Mouse (Mus musculus) CH12.LX (cell line): ENCODE data around the gene Dagla. TPM values are rescaled to one million over a fixed set of nuclear protein-coding genes. Genes with fewer than 3 reads are reported as not detected.

Experiments used
- DNase-seq: peaks from one replicate; pipeline ENCODE4 v3.0.0-alpha.2; 2013; ENCODE audit errors: extremely low read depth
- H3K27ac ChIP-seq: 2 replicates; pipeline ENCODE4 v1.5.1; 2012; ENCODE audit warnings: low read depth, mild to moderate bottlenecking, control low read depth, moderate library complexity; ENCODE audit not compliant: insufficient read depth
- H3K27me3 ChIP-seq: replicated peaks from 2 replicates; pipeline ENCODE3; 2012; ENCODE audit warnings: inconsistent platforms
- H3K36me3 ChIP-seq, 2 experiments: replicated peaks in 1 of 2; 2 replicates each; pipeline versions ENCODE3 to v1.6.1; 2012; ENCODE audit warnings: inconsistent platforms in 1 of 2, low read length in 1 of 2, mild to moderate bottlenecking in 1 of 2, mixed read lengths in 1 of 2, moderate library complexity in 1 of 2; ENCODE audit not compliant: control insufficient read depth in 1 of 2, insufficient read depth in 1 of 2
- H3K4me1 ChIP-seq, 2 experiments: 2 replicates each; pipeline ENCODE4 v1.6.1; 2012; ENCODE audit warnings: inconsistent platforms in 1 of 2, moderate library complexity in 1 of 2; ENCODE audit not compliant: insufficient read depth in 2 of 2, control insufficient read depth in 1 of 2
- H3K4me2 ChIP-seq: 2 replicates; pipeline ENCODE4 v1.6.1; 2012; ENCODE audit warnings: low read depth, mild to moderate bottlenecking, control low read depth; ENCODE audit not compliant: poor library complexity, insufficient read depth, severe bottlenecking
- H3K4me3 ChIP-seq, 3 experiments: fragments of 150-350 bp in 1 of 3; sonication (generic) in 1 of 3; replicated peaks in 1 of 3; 2 replicates each; pipeline versions ENCODE3 to v1.5.1; 2011 to 2012; ENCODE audit warnings: low read depth in 2 of 3, low read length in 2 of 3, mild to moderate bottlenecking in 2 of 3, moderate library complexity in 2 of 3, control low read depth in 1 of 3, improper control_type of control experiment in 1 of 3, inconsistent platforms in 1 of 3, mixed read lengths in 1 of 3; ENCODE audit not compliant: poor library complexity in 1 of 3
- H3K79me2 ChIP-seq: replicated peaks from 2 replicates; pipeline ENCODE4 v1.6.1; 2012; ENCODE audit warnings: mild to moderate bottlenecking, moderate library complexity; ENCODE audit not compliant: control insufficient read depth, poor library complexity, insufficient read depth, severe bottlenecking; ENCODE audit errors: extremely low read depth
- H3K9ac ChIP-seq: 2 replicates; pipeline ENCODE4 v1.6.1; 2012; ENCODE audit warnings: low read depth, mild to moderate bottlenecking, control low read depth, moderate library complexity; ENCODE audit not compliant: insufficient read depth
- H3K9me3 ChIP-seq: replicated peaks from 2 replicates; pipeline ENCODE3; 2012; ENCODE audit warnings: low read length, inconsistent platforms, mixed read lengths
- BHLHE40 ChIP-seq: IDR thresholded peaks from 2 replicates; pipeline ENCODE4 v1.6.1; 2011; ENCODE audit warnings: mild to moderate bottlenecking, low read depth, low read length, improper control_type of control experiment
- CTCF ChIP-seq, 2 experiments: IDR thresholded peaks in 1 of 2; conservative IDR thresholded peaks in 1 of 2; 2 replicates each; pipeline ENCODE4 v1.5.1; 2011 to 2012; ENCODE audit warnings: low read depth in 2 of 2, low read length in 2 of 2, improper control_type of control experiment in 1 of 2, inconsistent platforms in 1 of 2, mild to moderate bottlenecking in 1 of 2, moderate library complexity in 1 of 2
- ELF1 ChIP-seq: IDR thresholded peaks from 2 replicates; pipeline ENCODE4 v1.6.1; 2014; ENCODE audit warnings: low read depth, mild to moderate bottlenecking, inconsistent platforms, low read length, improper control_type of control experiment
- EP300 ChIP-seq: IDR thresholded peaks from 2 replicates; pipeline ENCODE4 v1.6.1; 2011; ENCODE audit warnings: low read length, improper control_type of control experiment
- JUN ChIP-seq: IDR thresholded peaks from 2 replicates; pipeline ENCODE4 v1.6.1; 2011; ENCODE audit warnings: low read depth, mild to moderate bottlenecking, low read length, improper control_type of control experiment, moderate library complexity; ENCODE audit not compliant: insufficient read depth
- MAZ ChIP-seq: IDR thresholded peaks from 2 replicates; pipeline ENCODE4 v1.6.1; 2012; ENCODE audit warnings: low read depth, mild to moderate bottlenecking, inconsistent platforms, low read length, improper control_type of control experiment, moderate library complexity
- MEF2A ChIP-seq: IDR thresholded peaks from 2 replicates; pipeline ENCODE4 v1.6.1; 2014; ENCODE audit warnings: low read depth, mild to moderate bottlenecking, inconsistent platforms, low read length, improper control_type of control experiment, borderline replicate concordance
- MYC ChIP-seq: IDR thresholded peaks from 2 replicates; pipeline ENCODE4 v1.6.1; 2011; ENCODE audit warnings: low read depth, mild to moderate bottlenecking, improper control_type of control experiment, low read length
- PAX5 ChIP-seq: IDR thresholded peaks from 2 replicates; pipeline ENCODE4 v1.6.1; 2012; ENCODE audit warnings: low read length, inconsistent platforms, mixed read lengths
- POLR2AphosphoS2 ChIP-seq: IDR thresholded peaks from 2 replicates; pipeline ENCODE4 v1.6.1; 2011; ENCODE audit warnings: low read depth, low read length, improper control_type of control experiment
- RAD21 ChIP-seq: IDR thresholded peaks from 2 replicates; pipeline ENCODE4 v1.6.1; 2011; ENCODE audit warnings: low read depth, mild to moderate bottlenecking, low read length, improper control_type of control experiment, moderate library complexity
- RCOR1 ChIP-seq: conservative IDR thresholded peaks from 2 replicates; pipeline ENCODE4 v1.6.1; 2012; ENCODE audit warnings: low read depth, mild to moderate bottlenecking, inconsistent platforms, low read length, improper control_type of control experiment
- SMC3 ChIP-seq: IDR thresholded peaks from 2 replicates; pipeline ENCODE4 v1.6.1; 2011; ENCODE audit warnings: low read depth, low read length, improper control_type of control experiment
- TBP ChIP-seq: conservative IDR thresholded peaks from 2 replicates; pipeline ENCODE4 v1.6.1; 2011; ENCODE audit warnings: low read depth, low read length, improper control_type of control experiment
- UBTF ChIP-seq: IDR thresholded peaks from 2 replicates; pipeline ENCODE4 v1.6.1; 2012; ENCODE audit warnings: low read depth, mild to moderate bottlenecking, inconsistent platforms, low read length, improper control_type of control experiment, moderate library complexity
- USF1 ChIP-seq: IDR thresholded peaks from 2 replicates; pipeline ENCODE4 v1.6.1; 2014; ENCODE audit warnings: low read depth, mild to moderate bottlenecking, inconsistent platforms, low read length, improper control_type of control experiment
- USF2 ChIP-seq: conservative IDR thresholded peaks from 2 replicates; pipeline ENCODE4 v1.6.1; 2011; ENCODE audit warnings: low read depth, low read length, improper control_type of control experiment
- ZC3H11A ChIP-seq: IDR thresholded peaks from 2 replicates; pipeline ENCODE4 v1.6.1; 2012; ENCODE audit warnings: low read depth, mild to moderate bottlenecking, inconsistent platforms, low read length, improper control_type of control experiment
- ZNF384 ChIP-seq: IDR thresholded peaks from 2 replicates; pipeline ENCODE4 v1.6.1; 2012; ENCODE audit warnings: low read depth, low read length, improper control_type of control experiment, inconsistent platforms
- dilution Hi-C: fragments of 300-500 bp; cut with MboI; formaldehyde crosslinking; loops from 2 replicates; pipeline ENCODE4 v1.14.3; 2020; ENCODE audit warnings: low sequenced_read_pairs; ENCODE audit not compliant: extremely low pct_unique_long_range_greater_than_20kb, extremely low pct_ligation_motif_present
- in situ Hi-C: fragments of 300-500 bp; cut with MboI; formaldehyde crosslinking; loops from 3 replicates; pipeline ENCODE4 v1.14.3; 2019; ENCODE audit warnings: low sequenced_read_pairs, low pct_ligation_motif_present, low pct_unique_long_range_greater_than_20kb, mixed read lengths
- polyA plus RNA-seq: library from polyadenylated mRNA; unstranded; fragments of >175 nt; gene quantifications from 2 replicates; pipeline ENCODE4 v1.2.1, GENCODE M21; 2012; ENCODE audit warnings: low read depth; ENCODE audit not compliant: insufficient read length
- total RNA-seq, 2 experiments: library from RNA; depleted of rRNA; stranded (reverse); fragments of 300-350 nt in 1 of 2; fragments of >200 nt in 1 of 2; gene quantifications; 2 replicates each; pipeline ENCODE4 v1.2.3; 2012 to 2014

The Dagla gene
- total and polyA plus RNA-seq, 3 experiments = 0.21 to 0.55 TPM; not detected in 1

DNA sequence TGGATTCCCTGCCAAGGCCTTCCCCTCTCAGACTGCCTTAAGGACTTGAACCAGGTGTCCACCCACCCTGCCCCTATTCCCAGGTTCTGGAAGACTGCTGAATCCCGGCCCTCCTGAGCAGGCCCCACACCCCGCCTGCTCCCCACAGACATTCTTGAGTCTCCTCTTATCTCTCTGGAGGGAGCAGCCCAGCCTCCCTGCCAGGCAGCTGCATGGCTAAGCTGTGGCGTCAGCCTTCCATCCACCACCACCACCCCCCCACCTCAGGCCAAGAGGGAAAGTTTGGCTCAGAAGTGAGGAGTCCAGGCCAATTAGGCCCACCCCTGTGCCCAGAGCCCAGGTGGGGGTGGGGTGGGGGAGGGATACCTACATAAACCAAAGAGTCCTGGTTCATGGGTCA lies 66.2 kb downstream of the Dagla start:
- in situ Hi-C loops (no loop called here), dilution Hi-C loops (no loop called here)
- Histone ChIP-seq H3K27ac (no peak overlapping the region), H3K9me3 (no peaks in the 10 kb centered on the region), H3K4me3 (no peak overlapping the region), H3K4me1 (no peaks in the 10 kb centered on the region), H3K36me3 (no peaks in the 10 kb centered on the region), H3K79me2 (no peaks in the 10 kb centered on the region), H3K27me3 (peaks cover 71% of the 10 kb centered on the region), H3K4me2 (no peak overlapping the region), H3K9ac (no peak overlapping the region)
- DNase-seq = no peak
- no peak for TF ChIP-seq JUN
- TF ChIP-seq ZC3H11A = no peak
- no peak for TF ChIP-seq ZNF384
- no peak for TF ChIP-seq POLR2AphosphoS2
- no peak for TF ChIP-seq RAD21
- TF ChIP-seq EP300 = no peak
- no peak for TF ChIP-seq PAX5
- TF ChIP-seq CTCF (conservative IDR thresholded peaks at IDR 0.05 in 1 of 2, IDR thresholded peaks at IDR 0.05 in 1 of 2; ENCODE audit: low read depth in 2 of 2, low read length in 2 of 2) = no peak
- no peak for TF ChIP-seq BHLHE40
- TF ChIP-seq SMC3 = no peak
- no peak for TF ChIP-seq USF2

DNA sequence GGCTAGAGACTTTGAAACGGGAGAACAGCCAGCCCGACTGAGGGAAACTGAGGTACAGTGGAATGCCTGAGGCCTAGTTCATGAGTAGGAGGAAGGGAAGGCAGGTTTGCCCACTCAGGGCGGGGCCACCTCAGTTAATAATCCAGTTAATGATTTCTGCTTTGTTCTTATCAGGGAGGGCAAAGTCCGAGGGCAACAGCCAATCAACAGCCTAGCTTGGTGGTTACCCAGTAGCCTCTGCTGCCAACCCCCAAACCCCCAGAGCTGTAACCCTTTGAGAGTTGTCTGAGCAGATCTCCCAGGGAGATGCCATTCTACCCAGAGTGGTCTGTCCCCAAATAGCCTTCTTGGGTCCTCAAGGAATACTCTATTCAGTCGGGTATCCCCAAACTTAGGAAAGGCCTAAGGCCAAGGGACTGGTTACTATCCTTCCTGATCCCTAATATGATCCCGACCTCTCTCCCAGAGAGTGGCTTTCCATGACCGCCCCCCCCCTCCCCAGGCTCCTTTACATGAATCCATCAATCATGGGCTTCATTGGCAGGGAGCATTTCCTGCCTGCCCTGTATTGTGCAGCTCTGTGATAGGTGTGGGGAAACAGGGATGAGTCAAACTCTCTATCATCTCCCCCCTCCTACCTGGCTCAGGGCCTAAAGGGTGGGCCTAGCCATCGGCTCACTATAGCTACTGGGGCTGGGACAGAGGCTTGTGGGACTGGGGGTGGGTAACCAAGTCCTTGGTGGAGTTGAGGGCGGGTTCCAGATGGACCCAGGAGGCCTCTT lies 68.7 kb downstream of the Dagla start:
- no peaks in the 10 kb centered on the region for H3K36me3 ChIP-seq
- dilution Hi-C loops = no loop called here

More for the DNA sequence above, 68.7 kb downstream of the Dagla start:
- H3K27me3 ChIP-seq = peaks cover 90% of the 10 kb centered on the region
- H3K4me3 ChIP-seq = no peak overlapping the region
- no peaks in the 10 kb centered on the region for H3K9me3 ChIP-seq
- TF ChIP-seq POLR2AphosphoS2 = no peak
- TF ChIP-seq SMC3 = no peak
- TF ChIP-seq ELF1 = no peak
- TF ChIP-seq RAD21 = no peak
- no peak for TF ChIP-seq RCOR1
- TF ChIP-seq ZC3H11A = no peak
- no peak for TF ChIP-seq MYC
- no peak for TF ChIP-seq MAZ
- no peak for TF ChIP-seq USF1
- no peak for TF ChIP-seq UBTF
- no peak for TF ChIP-seq TBP
- no peak for TF ChIP-seq MEF2A
- no peaks in the 10 kb centered on the region for H3K4me1 ChIP-seq
- H3K9ac ChIP-seq = no peak overlapping the region
- DNase-seq = no peak
- H3K4me2 ChIP-seq = no peak overlapping the region
- no peaks in the 10 kb centered on the region for H3K79me2 ChIP-seq
- no peak overlapping the region for H3K27ac ChIP-seq
- in situ Hi-C loops = no loop called here
